Mouse (Mus musculus): ENCODE results near the gene Polr1c.

- no peak for TF ChIP-seq CTCF (IDR thresholded peaks at IDR 0.05; ENCODE audit: low read depth)
- no peak for TF ChIP-seq EP300 (optimal IDR thresholded peaks at IDR 0.05)
Observed at GRCm38 (mm10) chr17:46278011-46278765, 30.3 kb upstream of the Polr1c start.

Measured in stomach, postnatal 0 days (tissue).